Mouse (Mus musculus) neural tube, embryonic 10.5 days (tissue): Measurements from ENCODE around the gene Tmem209.

Experiments
- DNase-seq: peaks from one replicate; pipeline ENCODE4 v3.0.0-alpha.2; 2017; ENCODE audit warnings: low spot score; ENCODE audit errors: extremely low spot score

Gene Tmem209

GRCm38 (mm10) chr6:30538800-30539199 is 29.2 kb upstream of the Tmem209 start:
- DNase-seq = no peak

- no peak for DNase-seq
These were observed 28.7 kb upstream of the Tmem209 start for GRCm38 (mm10) chr6:30538240-30538639.

GRCm38 (mm10) chr6:30535340-30535739 is 25.8 kb upstream of the Tmem209 start:
- no peak for DNase-seq

- no peak for DNase-seq
These were observed 19.2 kb upstream of the Tmem209 start for GRCm38 (mm10) chr6:30528800-30529199.

DNA sequence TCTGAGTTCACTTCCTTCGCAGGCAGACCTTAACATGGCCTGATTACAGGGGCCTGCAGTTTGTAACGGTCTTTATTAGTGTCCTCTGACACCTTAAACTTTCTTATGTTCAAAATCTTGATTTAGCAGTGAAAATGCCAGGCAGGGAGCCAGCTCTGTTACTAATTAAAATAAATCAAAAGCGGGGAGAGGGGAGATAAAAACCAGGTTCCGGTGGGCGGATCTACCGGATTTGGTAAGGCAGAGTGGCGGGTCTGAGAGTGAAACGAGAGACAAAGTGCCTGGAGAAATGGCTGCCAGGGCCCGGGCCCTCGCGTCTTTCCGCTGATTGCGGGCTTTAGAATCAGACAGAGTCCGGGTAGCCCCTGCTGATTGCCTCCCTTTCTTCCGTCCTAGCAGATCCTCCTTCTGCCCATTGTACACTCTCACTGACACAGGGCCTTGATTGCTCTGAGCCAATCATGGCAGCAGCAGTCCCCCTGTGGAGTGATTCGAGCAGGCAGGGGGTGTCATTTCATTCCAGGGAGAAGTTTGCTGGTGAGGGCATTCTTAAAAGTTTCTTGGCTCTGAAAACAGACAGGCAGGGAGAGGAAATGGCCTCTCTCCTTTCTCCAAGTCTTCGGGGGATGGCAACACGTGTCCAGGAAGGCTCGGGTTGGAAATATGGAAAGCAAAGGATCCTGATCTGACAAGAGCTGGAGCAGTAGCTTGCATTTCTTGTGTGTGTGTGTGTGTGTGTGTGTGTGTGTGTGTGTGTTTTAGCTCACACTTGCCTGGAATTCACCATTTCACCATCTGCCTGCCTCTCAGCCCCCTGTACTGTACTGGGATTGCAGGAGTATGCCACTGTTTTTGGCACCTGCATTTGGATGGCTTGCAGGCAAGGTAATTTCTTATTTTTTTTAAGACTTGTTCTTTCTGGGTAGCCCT is 17.3 kb upstream of the Tmem209 start:
- DNase-seq = peak; percentile 63

- peak; percentile 33 for DNase-seq
These were observed 16.1 kb upstream of the Tmem209 start for GRCm38 (mm10) chr6:30525456-30526332.

DNA sequence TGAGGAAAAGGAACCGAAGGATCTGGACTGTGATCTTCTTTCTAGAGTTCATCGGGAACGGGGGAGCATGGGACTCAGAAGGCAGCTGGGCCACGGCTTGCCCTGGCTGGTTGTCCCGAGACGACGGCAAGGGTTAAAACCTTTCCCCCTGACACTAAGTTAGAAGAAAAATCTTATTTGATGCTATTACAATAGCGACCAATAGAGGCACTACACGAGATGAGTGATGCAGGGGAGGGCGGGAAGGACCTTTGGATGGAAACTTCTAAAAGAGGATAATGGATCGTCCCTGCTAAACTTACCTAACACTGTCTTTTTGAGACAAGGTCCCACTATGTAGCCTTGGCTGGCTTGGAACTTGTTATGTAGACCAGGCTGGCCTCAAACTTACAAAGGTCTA is 10.8 kb upstream of the Tmem209 start:
- DNase-seq = no peak

DNA sequence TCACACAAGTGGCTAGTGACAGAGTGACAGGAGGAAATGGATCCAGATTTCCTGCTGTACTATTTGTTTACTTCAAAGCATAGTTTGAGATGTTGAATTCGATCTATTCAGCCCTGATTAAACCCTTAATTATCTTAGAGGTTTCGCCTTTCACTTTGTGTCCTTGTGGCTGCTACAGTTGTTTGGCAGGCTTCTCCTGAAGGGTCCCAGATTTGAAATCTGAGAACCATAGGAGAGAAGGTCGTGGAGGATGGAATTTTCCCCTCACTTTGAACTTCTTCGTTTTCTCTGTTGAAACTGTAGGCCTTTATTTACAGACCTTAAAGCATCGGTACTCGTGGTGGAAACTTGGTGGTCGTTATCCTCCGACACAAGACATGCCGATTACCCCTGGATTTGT is 4.7 kb upstream of the Tmem209 start:
- no peak for DNase-seq

GRCm38 (mm10) chr6:30510291-30510690 is 708 bp upstream of the Tmem209 start:
- no peak for DNase-seq

DNA sequence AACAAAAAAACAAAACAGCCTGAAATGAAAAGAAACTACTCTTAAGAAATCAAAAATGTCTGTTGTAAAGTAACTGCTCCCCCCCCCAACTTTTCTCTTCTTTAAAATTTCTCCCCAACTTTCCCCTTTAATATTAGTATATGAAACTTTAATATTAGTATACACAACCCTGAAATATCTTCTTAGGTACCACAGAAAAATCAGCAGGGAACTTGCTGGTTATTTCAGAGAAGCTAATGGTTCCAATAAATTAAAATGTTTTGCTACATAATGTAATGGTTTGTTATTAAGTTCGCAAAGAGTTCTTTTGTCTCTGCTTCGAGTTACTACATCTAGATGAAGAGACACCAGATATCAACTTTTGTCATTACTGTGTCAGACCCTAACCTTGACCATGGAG is 759 bp downstream of the Tmem209 start:
- no peak for DNase-seq

- no peak for DNase-seq
These were observed 10.5 kb downstream of the Tmem209 start for GRCm38 (mm10) chr6:30499049-30499448.

DNA sequence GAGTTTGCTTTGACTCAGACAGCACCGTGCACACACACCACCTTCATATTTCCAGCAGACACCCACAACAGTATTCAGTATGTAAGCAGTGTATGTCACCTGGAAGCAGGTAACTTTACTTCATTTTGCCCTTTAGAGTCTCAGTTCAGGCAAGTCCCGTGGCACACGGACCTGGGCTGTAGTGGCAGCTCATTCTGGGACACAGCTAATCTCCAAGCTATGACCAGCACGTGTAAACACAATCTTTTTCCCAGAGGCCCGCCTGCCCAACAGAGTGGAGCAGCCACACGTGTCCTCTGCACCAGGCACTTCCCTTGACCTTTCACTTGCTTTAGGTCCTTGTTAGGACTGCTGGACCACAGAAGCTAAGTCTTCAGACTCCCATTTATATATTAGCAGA is 23.1 kb downstream of the Tmem209 start:
- no peak for DNase-seq

DNA sequence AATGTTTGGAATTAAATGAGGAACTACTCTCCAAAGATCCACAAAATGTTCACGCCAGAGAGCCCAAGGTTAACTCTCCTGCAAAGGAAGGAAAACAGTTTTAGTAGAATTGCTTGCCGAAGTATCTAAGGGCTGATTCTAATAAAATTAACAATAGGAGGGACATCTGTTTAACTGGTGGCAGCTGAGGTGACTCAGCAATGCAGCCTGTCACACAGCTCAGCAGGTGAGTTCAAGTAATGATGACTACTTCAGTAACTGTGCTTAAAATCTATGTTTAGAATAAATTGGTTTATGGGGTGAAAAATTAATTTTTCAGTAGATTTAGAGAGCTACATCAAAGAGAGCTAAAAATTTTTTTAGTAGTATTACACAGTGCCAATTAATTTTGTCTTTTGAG is 26.7 kb downstream of the Tmem209 start:
- DNase-seq = no peak

- DNase-seq = no peak
These were observed 30.2 kb downstream of the Tmem209 start for GRCm38 (mm10) chr6:30479418-30479817.

DNA sequence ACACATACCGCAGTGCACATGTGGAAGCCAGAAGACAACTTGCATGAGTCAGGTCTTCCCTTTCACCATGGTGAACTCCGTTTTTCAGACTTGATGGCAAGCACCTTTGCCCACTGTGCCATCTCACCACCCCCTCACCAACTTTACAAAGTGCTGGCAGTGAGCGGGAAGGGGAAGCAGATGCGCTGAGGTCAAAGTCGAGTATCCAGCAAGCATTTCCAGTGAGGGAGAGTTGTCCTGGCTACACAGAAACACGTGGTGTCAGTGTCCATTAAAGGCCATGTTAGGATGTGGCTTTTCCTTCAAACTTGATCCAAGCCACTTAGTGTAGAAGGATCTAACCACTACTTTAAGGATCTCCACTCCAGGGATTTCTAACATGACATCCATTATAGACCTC is 31.8 kb downstream of the Tmem209 start:
- DNase-seq = no peak

DNA sequence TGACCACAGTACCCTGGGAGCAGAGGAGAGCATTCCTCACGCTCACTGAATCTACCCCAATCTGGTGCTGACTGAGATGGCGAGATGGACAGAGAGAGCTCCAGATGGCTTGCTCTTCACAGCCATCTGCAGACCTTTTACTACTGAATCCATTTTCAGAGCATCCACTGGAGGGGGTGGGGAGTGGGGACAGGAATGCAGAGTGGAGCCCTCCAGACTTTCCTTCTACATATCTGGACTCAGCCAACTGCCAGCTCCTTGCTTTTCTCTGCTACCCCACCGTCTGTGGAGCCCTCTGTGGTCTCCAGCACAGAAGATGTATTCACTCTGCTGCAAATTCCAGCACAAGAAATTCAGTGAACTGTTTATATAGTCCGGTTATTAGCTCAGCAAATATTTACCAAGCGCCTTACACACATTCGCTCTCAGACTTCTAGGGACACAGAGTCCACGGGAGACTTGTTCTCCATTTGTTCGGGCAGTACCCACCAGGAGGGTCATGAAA is 32.3 kb downstream of the Tmem209 start:
- DNase-seq = no peak

- DNase-seq = no peak
These were observed 33.4 kb downstream of the Tmem209 start for GRCm38 (mm10) chr6:30476025-30476765.

DNA sequence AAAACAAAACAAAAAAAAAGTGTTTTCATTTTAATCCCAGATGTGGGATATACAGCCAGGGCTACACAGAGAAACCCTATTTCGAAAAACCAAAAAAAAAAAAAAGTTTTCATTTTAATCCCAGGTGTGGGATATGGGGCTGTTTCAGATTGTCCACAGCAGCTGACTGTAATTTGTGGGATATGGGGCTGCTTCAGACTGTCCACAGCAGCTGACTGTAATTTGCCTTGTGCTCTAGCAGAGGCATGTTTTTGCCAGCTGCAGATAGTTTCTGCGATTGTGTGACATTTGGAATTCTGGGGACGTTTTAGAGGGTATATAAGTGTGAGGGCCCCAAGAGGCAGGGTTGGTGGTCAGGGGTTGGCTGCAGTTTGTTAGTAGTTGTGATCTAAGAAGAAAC is 37.9 kb downstream of the Tmem209 start:
- DNase-seq = no peak

DNA sequence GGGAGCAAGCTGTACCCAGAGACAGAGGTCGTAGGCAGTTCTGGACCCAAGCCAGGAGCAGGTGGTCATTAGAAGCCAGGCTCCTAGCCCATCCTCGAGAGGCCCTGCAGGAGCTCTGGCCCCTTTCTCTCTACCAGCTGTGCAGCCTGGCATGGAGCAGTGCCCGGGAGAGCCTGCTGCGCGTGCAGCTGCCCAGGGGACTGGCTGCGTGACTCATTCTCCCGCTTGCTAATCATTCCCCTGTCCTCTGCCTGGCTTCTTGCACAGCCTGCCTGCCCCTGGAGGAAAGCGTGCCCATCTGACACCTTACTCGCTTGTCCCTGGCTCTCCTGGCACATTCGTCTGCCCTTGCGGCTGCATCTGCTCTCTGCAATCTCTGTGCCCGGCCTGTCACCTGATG is 40.2 kb downstream of the Tmem209 start:
- DNase-seq = no peak

GRCm38 (mm10) chr6:30468684-30469083 is 40.9 kb downstream of the Tmem209 start:
- DNase-seq = no peak

DNA sequence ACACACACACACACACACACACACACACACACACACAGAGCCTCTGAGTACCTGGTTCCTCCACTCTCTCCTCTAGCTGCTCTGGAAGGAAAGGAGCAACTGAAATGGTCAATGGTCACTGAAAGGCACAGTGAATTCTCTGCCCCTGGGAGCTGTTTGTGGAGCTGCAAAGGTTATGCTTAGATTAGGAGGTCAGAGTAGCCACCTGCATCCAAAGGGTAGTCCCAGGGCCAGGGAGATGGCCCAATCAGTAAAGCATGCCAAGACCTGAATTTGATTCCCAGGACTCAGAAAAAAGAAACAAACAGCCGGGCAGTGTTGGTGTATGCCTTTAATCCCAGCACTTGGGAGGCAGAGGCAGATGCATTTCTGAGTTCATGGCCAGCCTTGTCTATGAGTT is 41.5 kb downstream of the Tmem209 start:
- no peak for DNase-seq
